Mouse (Mus musculus) urinary bladder, adult 18-20 months (tissue): Measurements from ENCODE around the gene Mb21d2.
A peak's percentile ranks its signal among the peaks of the same experiment; 100 is the strongest.

ENCODE experiments used
- DNase-seq, 2 experiments: peaks; one replicate each; pipeline ENCODE4 v3.0.0; 2022; ENCODE audit warnings: low spot score in 2 of 2, mixed read lengths in 2 of 2

The Mb21d2 gene

GRCm38 (mm10) chr16:28928815-28929685 lies at the start of gene Mb21d2:
Gene Mb21d2 (minus strand): TSS chr16:28929673.
- DNase-seq, result peak; percentile 27 to 71

- DNase-seq, result no peak
These were observed 36.8 kb upstream of the Mb21d2 start for GRCm38 (mm10) chr16:28966236-28966635.

GRCm38 (mm10) chr16:28964048-28964447 lies 34.6 kb upstream of the Mb21d2 start:
- DNase-seq, result no peak

DNA sequence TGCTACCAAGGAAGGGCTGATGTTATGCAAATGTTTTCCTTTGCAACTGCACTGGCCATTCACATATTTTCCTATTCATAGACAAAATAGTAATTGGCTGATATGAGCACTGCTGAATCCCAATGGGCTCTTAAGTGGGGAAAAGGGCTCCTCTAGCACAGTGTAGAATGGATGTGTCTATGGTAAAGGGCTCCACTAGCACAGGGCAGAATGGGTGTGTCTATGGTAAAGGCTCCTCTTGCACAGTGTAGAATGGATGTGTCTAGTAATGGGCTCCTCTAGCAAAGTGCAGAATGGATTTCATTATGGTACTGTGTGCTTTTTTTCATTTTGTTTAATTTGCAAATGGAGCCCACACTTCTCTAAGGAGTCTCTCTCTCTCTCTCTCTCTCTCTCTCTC lies 33.5 kb upstream of the Mb21d2 start:
- no peak for DNase-seq

DNA sequence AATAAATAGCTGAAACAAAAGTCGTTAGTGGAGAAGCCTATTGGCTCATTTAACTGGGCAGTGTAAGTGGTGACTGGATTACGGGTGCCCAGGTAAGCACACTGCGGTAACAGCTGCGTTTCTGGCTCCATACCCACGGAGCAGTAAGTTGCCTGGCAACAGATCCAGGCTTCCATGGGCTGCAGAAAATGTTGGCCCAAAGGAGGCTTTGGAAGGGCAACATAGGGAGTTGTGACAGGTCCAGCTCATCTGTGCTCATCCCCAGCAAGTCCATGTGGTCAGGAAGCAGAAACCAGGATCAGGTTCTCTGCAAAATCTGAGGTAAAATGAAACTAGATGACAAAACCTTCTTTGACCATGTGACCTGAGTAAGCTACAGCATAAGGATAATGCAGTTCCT lies 20.3 kb upstream of the Mb21d2 start:
- DNase-seq, result no peak

- no peak for DNase-seq
These were observed 13.8 kb upstream of the Mb21d2 start for GRCm38 (mm10) chr16:28943254-28943653.

DNA sequence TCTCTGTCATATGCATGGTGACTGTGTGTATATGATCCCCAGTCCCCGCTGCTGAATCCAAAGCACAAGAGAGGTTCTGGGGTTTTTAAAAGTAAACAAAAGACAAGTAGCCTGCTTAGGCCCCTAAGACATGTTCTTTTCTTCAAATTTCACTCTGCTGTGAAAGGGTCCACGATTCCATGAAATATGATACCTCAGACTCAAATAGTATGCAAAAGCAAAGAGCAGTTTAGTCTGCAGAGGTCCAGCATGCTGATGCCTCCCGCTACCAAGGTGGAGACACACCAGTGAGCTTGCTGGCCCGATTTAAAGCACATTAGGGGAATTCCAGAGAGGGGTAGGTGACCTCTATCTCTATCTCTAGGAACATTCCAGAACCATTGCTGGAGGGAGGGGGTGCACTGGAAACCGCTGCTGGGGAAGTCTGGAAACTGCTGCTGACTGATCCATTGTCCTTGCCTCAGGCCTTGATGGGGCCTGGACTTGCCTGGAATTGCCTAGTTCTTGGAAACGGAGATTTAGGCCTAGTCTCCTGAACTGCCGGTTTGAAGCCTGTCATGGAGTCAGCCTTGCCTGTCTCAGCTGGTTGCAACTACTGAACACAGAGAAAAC lies 6.8 kb upstream of the Mb21d2 start:
- DNase-seq, result no peak

- DNase-seq, result no peak
These were observed 6.2 kb upstream of the Mb21d2 start for GRCm38 (mm10) chr16:28935701-28936100.

DNA sequence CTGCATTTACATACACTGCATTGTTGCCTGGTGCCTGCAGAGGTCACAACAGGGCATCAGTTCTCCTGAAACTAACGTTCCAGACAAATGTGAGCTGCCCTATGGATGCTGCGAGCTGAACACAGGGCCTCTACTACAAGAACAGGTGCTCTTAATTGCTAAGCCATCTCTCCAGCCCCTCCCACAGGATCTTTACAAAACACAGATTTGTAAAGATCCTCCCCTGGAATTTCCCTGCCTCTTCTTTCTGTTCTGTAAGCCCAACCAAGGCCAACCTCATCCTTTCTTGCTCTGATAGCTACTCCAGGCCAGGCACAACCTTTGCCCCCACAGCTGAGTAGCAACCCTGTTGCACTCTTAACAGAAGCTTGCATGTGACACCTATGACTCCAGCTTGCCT lies 1.7 kb upstream of the Mb21d2 start:
- no peak for DNase-seq

GRCm38 (mm10) chr16:28930426-28930825 lies 953 bp upstream of the Mb21d2 start:
- DNase-seq, result no peak

- DNase-seq, result peak; percentile 36 to 60
These were observed 316 bp upstream of the Mb21d2 start for GRCm38 (mm10) chr16:28929686-28930291.

DNA sequence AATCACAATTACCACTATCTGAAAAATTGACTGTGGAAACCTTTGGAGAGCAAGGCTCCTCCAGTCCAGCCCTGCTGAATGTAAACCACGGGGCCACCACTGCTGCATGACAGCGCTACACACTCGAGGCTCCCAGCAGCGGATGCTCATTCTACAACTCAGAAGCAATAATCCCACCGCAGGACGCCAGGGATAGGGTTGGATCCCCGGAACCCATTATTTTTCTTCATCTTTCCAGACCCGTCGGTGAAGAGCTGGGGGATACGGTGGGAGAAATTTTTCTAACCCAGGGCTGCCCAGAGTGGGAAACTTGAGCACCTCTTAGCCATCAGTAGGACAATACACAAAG lies 1.0 kb downstream of the Mb21d2 start:
- peak in 1 of 2 experiments; percentile 24 for DNase-seq

DNA sequence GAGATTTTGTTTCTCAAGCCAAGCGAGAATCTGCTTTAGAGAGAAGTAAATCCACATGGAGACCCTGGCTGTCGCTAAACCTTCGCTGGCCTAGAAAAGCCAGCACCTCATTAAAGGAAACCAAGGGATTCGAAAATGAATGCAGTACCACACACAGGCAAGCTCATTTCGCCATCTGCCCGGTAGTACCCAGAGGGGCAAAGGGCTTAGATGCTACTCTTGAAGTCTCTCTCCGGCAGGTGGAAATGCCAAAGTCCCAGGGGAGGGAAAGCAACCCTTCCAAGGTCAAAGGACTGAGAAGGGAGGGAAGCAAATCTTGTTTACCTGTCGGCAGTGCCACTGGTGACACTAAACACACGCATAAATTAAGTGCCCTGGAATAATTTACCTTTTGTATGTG lies 2.1 kb downstream of the Mb21d2 start:
- no peak for DNase-seq

- DNase-seq, result no peak
These were observed 10.1 kb downstream of the Mb21d2 start for GRCm38 (mm10) chr16:28919320-28919885.

DNA sequence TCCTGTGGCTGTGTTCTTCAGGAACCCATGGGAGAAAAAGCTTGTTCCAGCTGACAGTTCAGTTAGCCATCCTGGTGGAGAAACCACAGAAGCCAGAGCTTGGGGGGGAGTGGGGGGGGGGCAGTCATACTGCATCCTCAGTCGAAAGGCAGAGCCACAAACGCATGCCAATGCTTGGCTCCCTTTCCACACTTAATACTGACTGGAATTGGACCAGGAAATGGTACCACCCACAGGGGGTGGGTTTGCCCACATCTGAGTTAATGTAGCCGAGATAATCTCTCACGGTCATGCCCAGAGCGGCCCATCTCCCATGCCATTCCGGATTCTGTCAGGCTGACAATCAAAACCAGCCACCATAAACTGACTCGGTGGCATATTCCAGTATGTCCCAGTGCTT lies 14.1 kb downstream of the Mb21d2 start:
- no peak for DNase-seq

DNA sequence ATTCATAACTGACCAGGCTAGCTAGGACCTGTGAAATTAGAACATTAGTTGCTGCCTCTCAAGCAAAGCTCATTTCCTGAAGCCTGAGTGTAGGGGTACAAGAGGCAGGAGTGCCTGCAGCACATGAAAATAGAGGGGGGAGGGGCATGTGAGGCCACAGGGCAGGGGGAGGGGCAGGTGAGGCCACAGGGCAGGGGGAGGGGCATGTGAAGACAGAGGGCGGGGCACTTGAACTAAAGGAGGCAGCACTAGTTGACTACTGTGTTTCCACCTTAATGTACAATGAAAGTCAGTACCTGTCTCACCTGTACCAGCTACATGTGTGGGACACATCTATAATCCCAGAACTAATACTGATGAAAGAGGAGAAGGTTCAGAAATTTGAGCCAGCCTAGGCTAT lies 14.8 kb downstream of the Mb21d2 start:
- DNase-seq, result no peak

GRCm38 (mm10) chr16:28911414-28912050 lies 17.9 kb downstream of the Mb21d2 start:
- no peak for DNase-seq

DNA sequence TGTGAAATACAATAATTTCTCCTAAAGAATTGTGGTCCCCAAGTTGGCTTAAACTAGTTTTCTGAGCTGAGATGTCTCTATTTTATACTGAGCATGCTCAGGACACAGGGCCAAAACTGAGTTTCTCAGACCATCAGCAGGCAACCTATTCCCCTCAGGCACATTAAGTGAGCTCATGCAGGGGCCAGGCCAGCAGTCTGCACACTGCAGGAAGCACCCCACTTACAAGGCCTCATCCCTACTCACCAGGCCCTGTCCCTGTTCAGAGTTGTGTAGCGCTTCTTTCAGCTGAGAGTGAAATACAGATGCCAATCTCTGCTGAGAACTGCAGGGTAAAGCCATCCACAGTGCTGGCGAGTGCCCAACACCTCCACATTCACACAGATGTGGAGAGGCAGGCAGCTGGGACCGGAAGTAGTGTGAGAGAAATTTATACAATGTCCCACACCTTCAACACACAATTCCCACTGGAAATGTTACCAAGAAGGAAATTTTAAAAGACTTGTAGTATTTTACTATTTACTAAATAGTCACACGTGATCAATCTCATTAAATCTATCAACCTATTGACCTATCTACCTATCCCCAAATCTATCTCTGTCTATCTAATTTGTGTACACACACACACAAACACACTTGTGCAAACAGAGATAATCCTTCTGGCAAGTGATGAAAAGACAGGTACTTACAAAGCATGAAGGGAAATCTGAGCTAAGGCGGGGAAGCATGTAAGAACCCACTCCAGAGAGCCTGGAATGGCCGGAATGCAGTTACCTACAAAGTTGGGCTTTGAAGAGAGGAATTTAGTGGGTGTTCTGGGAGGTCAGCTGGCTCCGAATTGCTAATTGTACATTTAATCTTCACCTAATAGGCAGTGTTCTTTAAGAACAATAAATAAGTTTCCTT lies 22.9 kb downstream of the Mb21d2 start:
- DNase-seq, result no peak

- DNase-seq, result no peak
These were observed 23.7 kb downstream of the Mb21d2 start for GRCm38 (mm10) chr16:28905567-28906289.
